Mouse (Mus musculus) small intestine, adult 2 months (tissue): ENCODE results near the gene Erv3.

Experiments used
- CTCF ChIP-seq: fragments of 200-500 bp; IDR thresholded peaks from 2 replicates; pipeline ENCODE4 v1.5.1; 2012; ENCODE audit warnings: low read depth, mild to moderate bottlenecking, control low read depth, inconsistent platforms, low read length, moderate library complexity, mixed read lengths; ENCODE audit not compliant: insufficient replicate concordance, insufficient read length; ENCODE audit errors: extremely low read depth
- POLR2A ChIP-seq: fragments of 200-500 bp; IDR thresholded peaks from 2 replicates; pipeline ENCODE4 v1.6.1; 2012; ENCODE audit warnings: low read depth, mild to moderate bottlenecking, control low read depth, inconsistent platforms, low read length, moderate library complexity

DNA sequence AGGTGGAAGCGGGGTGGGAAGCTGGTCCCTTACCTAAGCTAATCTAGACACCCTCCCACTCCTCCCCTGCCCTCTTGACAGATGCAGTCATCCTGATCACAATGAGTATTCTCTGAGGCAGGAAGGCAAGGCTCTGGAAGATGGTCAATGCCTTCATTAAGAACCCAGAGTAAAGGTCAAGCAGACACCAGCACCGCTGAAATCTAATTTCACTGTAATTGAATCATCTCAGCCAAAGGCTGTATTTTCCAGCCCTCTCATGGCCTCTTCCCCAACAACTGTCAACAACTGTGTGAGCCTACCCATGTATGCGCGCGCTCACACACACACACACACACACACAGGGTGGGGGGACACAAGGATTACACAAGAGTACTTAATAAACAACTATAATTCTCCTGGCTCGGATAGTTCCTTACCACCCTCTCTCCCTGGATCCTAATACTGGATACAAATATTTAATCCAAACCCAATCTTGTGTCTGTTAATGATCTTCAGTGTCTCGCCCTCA is 48.9 kb upstream of the Erv3 start:
- TF ChIP-seq CTCF (no peak), POLR2A (no peak)
